Mouse (Mus musculus): ENCODE results near the gene Hdgfl2. TPM values are rescaled to one million over a fixed set of nuclear protein-coding genes. Genes with fewer than 3 reads are reported as not detected.

The Hdgfl2 gene
- polyA plus RNA-seq, 2 experiments: 84.9 to 118 TPM

DNA sequence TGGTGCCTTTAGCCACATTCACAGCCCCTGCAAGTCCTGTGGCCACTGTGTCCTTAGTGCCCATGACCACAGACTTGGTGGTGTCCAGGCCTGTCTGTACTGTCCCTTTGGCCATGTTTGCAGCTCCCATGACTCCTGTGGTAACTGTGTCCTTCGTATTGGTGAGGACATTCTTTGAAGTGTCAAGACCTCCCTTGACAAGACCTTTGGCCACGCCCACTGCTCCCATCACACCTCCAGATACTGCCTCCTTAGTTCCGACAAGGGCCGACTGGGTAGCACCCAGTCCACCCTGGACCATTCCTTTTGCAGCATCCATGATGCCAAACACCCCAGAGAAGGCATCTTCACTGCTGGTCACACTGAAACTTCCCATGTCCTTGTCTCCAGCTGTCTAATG, 27.5 kb downstream of the Hdgfl2 start:
- H3K4me3 ChIP-seq (replicated peaks; ENCODE audit: low read length): no peak overlapping the region
- no peaks in the 10 kb centered on the region for H3K9me3 ChIP-seq (ENCODE audit: control insufficient read depth, low read length)
- H3K27me3 ChIP-seq (ENCODE audit: control insufficient read depth, insufficient read depth, low read length): no peaks in the 10 kb centered on the region
- TF ChIP-seq POLR2A (IDR thresholded peaks at IDR 0.05; ENCODE audit: borderline replicate concordance, extremely low read depth, insufficient read depth, insufficient read length): no peak
- H3K9ac ChIP-seq (ENCODE audit: low read depth, low read length, severe bottlenecking): no peak overlapping the region
- ATAC-seq (ENCODE audit: low FRiP score, low read depth) (no peak), DNase-seq (ENCODE audit: low spot score) (no peak)
- no peaks in the 10 kb centered on the region for H3K4me1 ChIP-seq (ENCODE audit: control insufficient read depth, insufficient read depth, low read length)
- WGBS: 71% methylated on average over 4 of the region's 4 CpGs
- no peak overlapping the region for H3K27ac ChIP-seq (replicated peaks; ENCODE audit: low read depth, low read length)
- H3K36me3 ChIP-seq (ENCODE audit: control insufficient read depth, insufficient read depth, low read length): peaks cover 22% of the 10 kb centered on the region
- H3K4me2 ChIP-seq (replicated peaks; ENCODE audit: low read depth, low read length, severe bottlenecking): no peak overlapping the region

DNA sequence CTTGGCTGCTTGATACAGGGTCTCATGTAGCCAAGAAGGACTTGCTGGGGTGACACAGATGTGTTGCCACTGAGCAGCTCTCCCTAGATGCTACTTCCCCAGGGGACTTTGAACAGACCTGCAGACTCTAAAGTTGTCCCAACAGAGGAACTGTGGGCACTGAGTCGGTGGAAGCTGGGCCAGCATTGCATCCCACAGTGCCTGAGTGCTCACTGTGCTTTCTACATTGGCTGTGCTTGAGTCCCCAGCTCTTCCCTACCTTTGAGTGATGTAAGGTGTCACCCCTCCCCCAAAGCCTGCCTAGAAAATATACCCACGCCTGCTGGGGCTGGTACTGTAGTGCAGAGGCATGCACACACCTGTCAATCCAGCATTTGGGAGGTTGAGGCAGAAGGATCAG, 28.3 kb downstream of the Hdgfl2 start:
- Histone ChIP-seq H3K4me3 (replicated peaks; ENCODE audit: low read length) (no peak overlapping the region), H3K4me1 (ENCODE audit: control insufficient read depth, insufficient read depth, low read length) (no peaks in the 10 kb centered on the region), H3K4me2 (replicated peaks; ENCODE audit: low read depth, low read length, severe bottlenecking) (no peak overlapping the region), H3K27me3 (ENCODE audit: control insufficient read depth, insufficient read depth, low read length) (no peaks in the 10 kb centered on the region), H3K9me3 (ENCODE audit: control insufficient read depth, low read length) (no peaks in the 10 kb centered on the region), H3K36me3 (ENCODE audit: control insufficient read depth, insufficient read depth, low read length) (peaks cover 15% of the 10 kb centered on the region), H3K9ac (ENCODE audit: low read depth, low read length, severe bottlenecking) (no peak overlapping the region), H3K27ac (replicated peaks; ENCODE audit: low read depth, low read length) (no peak overlapping the region)
- no peak for ATAC-seq (ENCODE audit: low FRiP score, low read depth)
- no peak for TF ChIP-seq POLR2A (IDR thresholded peaks at IDR 0.05; ENCODE audit: borderline replicate concordance, extremely low read depth, insufficient read depth, insufficient read length)
- no peak for DNase-seq (ENCODE audit: low spot score)
- WGBS: 58% methylated on average over 2 of the region's 2 CpGs

DNA sequence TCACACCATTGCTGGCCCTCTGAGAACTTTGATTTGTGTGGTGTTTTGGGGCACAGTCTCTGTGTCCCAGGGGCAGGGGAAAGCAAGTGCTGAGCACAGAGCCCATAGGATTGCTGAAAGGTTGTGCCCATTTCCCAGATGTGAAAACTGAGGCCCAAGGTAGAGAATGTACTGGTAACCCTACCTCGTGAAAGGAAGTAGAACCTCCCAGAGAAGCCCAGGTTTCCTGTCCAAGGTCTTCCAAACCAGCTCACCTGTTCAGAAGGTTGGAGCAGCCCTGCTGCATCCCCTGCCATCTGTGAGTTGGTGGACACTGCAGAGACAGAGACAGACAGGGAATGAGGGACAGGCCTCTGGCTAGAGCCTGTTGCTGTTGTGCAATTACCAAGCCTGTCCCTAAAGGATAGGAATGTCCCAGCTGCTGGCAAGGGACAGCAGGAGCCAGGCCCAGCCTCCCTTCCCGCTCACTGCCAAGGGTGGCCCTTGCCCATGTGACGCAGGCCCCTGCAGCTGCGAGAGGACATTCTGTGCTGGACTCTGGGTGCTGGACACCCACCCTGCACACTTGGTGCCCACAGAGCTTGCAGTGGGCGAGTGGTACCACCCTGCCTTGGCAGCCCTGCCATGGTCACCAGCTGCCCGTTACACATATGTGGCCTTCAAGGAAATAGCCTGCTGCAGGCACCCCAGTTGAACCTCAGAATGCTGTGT, 29.1 kb downstream of the Hdgfl2 start:
- no peak for ATAC-seq (ENCODE audit: low FRiP score, low read depth)
- Histone ChIP-seq H3K36me3 (ENCODE audit: control insufficient read depth, insufficient read depth, low read length) (peaks cover 8% of the 10 kb centered on the region; the same call in 1 of the 2 replicates), H3K27ac (replicated peaks; ENCODE audit: low read depth, low read length) (no peak overlapping the region), H3K27me3 (ENCODE audit: control insufficient read depth, insufficient read depth, low read length) (no peaks in the 10 kb centered on the region), H3K9me3 (ENCODE audit: control insufficient read depth, low read length) (no peaks in the 10 kb centered on the region), H3K4me2 (replicated peaks; ENCODE audit: low read depth, low read length, severe bottlenecking) (no peak overlapping the region), H3K4me3 (replicated peaks; ENCODE audit: low read length) (no peak overlapping the region), H3K9ac (ENCODE audit: low read depth, low read length, severe bottlenecking) (no peak overlapping the region), H3K4me1 (ENCODE audit: control insufficient read depth, insufficient read depth, low read length) (no peaks in the 10 kb centered on the region)
- WGBS: 77% methylated on average over 6 of the region's 6 CpGs
- DNase-seq (ENCODE audit: low spot score): no peak
- TF ChIP-seq POLR2A (IDR thresholded peaks at IDR 0.05; ENCODE audit: borderline replicate concordance, extremely low read depth, insufficient read depth, insufficient read length): no peak

DNA sequence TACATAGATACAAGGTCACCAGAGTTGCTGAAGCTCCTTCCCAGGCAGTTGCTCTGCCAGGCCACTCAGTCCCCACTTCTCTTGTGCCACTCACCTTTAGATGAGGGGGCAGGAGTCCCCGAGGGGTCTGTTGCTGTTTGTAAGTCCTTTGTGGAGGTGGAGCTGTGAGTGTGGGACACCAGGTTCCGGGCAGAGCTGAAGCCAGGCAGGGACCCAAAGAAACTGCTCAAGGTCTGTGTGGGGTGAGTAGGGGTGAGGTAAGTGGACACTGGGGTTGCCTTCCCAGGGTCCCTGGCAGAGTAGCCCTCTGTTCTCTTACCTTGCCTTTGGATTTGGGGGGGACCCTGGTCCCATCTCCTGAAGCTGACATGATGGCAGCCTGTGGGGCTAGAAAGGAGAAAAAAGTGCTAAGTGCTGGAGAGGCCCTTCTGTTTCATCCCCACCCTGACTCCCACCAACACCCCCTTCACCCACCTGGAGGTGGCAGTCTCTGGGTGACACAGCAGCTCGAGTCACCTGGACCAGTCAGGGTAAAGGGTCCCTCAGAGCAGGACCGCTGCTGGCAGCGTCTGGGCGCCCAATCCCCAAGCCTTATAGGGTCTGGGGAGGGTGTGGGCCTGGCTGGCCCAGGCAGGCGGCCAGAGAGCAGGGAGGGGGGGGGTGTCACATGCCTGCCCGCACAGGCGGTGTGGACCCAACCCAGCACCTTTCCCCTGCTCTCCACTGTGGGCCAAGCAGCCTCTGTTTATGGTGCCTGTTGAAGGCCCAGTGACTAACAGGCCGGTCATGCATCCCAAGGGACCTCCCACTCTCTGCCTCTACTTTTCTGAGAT, 30.0 kb downstream of the Hdgfl2 start, which contains the start of gene Plin4:
Plin4 (minus strand) TSS at position 585 of the 833 bp plus-strand sequence.
- H3K4me1 ChIP-seq (ENCODE audit: control insufficient read depth, insufficient read depth, low read length): no peaks in the 10 kb centered on the region
- H3K9me3 ChIP-seq (ENCODE audit: control insufficient read depth, low read length): no peaks in the 10 kb centered on the region
- H3K4me3 ChIP-seq (replicated peaks; ENCODE audit: low read length): no peak within 1 kb of the TSS
- peaks cover 3% of the 10 kb centered on the region; the same call in 1 of the 2 replicates for H3K36me3 ChIP-seq (ENCODE audit: control insufficient read depth, insufficient read depth, low read length)
- ATAC-seq (ENCODE audit: low FRiP score, low read depth) (no peak), DNase-seq (ENCODE audit: low spot score) (no peak)
- 60% methylated on average over 10 of the region's 10 CpGs for WGBS
- no peak for TF ChIP-seq POLR2A (IDR thresholded peaks at IDR 0.05; ENCODE audit: borderline replicate concordance, extremely low read depth, insufficient read depth, insufficient read length)
- no peak within 1 kb of the TSS for H3K9ac ChIP-seq (ENCODE audit: low read depth, low read length, severe bottlenecking)
- no peaks in the 10 kb centered on the region for H3K27me3 ChIP-seq (ENCODE audit: control insufficient read depth, insufficient read depth, low read length)
- H3K27ac ChIP-seq (replicated peaks; ENCODE audit: low read depth, low read length): no peak within 1 kb of the TSS
- H3K4me2 ChIP-seq (replicated peaks; ENCODE audit: low read depth, low read length, severe bottlenecking): no peak within 1 kb of the TSS

DNA sequence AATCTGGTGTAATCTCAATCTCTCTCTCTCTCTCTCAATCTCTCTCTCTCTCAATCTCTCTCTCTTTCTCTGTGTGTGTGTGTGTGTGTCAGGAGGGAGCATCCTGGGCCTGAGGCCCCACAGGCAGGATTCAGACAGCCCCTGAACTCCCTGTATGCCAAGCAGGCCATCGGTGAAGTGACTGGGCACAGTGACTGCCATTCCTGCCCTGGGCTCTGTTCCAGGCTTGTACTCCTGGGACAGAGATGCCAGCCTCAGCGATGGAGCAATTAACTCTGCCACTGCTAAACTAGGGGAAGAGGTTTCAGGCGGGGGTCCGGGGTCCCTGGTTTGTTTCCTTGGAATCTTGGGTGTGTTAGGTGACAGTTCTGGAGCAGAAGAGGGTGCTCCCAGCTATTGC, 31.1 kb downstream of the Hdgfl2 start:
- Histone ChIP-seq H3K36me3 (ENCODE audit: control insufficient read depth, insufficient read depth, low read length) (peaks cover 3% of the 10 kb centered on the region; the same call in 1 of the 2 replicates), H3K9me3 (ENCODE audit: control insufficient read depth, low read length) (no peaks in the 10 kb centered on the region), H3K4me3 (replicated peaks; ENCODE audit: low read length) (no peak overlapping the region), H3K4me2 (replicated peaks; ENCODE audit: low read depth, low read length, severe bottlenecking) (no peak overlapping the region), H3K27ac (replicated peaks; ENCODE audit: low read depth, low read length) (no peak overlapping the region), H3K4me1 (ENCODE audit: control insufficient read depth, insufficient read depth, low read length) (no peaks in the 10 kb centered on the region), H3K9ac (ENCODE audit: low read depth, low read length, severe bottlenecking) (no peak overlapping the region), H3K27me3 (ENCODE audit: control insufficient read depth, insufficient read depth, low read length) (no peaks in the 10 kb centered on the region)
- 69% methylated on average over 4 of the region's 4 CpGs for WGBS
- no peak for ATAC-seq (ENCODE audit: low FRiP score, low read depth)
- no peak for DNase-seq (ENCODE audit: low spot score)
- no peak for TF ChIP-seq POLR2A (IDR thresholded peaks at IDR 0.05; ENCODE audit: borderline replicate concordance, extremely low read depth, insufficient read depth, insufficient read length)

Data from limb, embryonic 14.5 days (tissue).